Mouse (Mus musculus) lung, postnatal 36 days (tissue): ENCODE measurements around the gene 9130213A22Rik.

Source experiments
- DNase-seq: peaks from one replicate; pipeline ENCODE4 v3.0.0; 2022; ENCODE audit warnings: mixed read lengths

Gene 9130213A22Rik

GRCm38 (mm10) chr11:69073065-69073888, 49.1 kb downstream of the 9130213A22Rik start:
- DNase-seq = peak; percentile 96

GRCm38 (mm10) chr11:69072666-69073064, 49.7 kb downstream of the 9130213A22Rik start:
- no peak for DNase-seq

DNA sequence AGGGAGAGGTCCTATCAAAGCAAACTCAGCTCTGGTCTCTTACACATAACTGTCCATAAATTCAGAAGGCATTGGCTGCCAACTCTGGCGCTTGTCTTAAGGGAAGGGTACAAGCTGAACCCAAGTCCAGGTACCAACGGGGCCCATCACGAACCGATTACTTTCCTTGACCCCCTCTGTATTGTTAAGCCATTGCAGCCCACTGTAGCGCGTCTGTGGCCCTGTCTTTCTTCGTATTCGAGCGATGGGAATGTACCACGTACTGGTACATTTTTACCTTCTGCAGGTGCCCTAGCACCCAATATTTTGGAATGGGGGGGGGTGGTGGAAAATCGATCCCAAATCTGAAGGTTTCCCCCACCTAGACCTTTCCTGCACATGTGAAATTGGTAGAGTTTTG, 50.2 kb downstream of the 9130213A22Rik start:
- no peak for DNase-seq

DNA sequence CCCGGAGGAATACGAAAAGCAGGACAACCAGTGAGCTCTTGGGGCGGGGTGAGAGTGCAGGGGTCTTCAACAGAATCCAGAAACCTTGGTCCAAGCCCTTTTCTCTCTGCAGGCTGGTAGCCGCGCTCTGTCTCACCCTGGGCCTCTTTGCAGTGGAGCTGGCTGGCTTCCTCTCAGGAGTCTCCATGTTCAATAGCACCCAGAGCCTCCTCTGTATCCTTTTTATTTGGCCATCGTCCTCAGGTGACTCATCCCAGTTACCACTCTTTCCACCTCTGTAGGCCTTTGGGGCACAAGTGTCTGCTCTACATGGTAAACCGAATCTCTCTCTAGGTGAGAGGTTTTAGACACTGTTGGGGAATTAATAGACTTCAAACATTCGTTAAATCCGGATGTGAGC, 51.1 kb downstream of the 9130213A22Rik start:
- no peak for DNase-seq

DNA sequence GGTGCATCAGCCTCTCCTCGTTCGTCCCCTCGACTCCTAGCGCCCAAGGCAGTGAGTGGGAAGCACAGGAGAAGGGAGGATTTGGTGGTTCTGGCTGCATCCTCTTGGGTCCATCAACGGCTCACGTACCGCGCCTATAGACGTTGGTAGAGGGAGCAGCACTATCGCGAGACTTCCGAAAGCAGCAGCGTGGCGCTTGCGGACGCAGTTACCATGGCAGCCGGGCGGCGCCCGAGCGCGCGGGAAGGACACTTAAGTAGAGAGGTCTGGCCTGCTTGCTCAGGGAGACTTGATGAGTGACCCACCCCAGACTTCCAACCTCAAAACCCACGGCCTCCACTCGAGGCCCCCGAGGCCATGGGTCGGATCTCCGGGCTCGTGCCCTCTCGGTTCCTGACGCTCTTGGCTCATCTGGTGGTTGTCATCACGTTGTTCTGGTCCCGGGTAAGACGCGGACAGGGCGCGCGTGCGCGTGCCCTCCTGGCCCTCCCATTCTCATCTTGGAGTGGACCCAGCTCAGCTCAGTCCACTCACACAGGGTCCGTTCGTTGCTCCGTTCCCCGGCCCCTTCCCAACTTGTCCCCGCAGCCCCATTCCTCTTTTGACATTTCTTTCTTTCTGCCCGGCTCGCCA, 51.7 kb downstream of the 9130213A22Rik start, which contains the start of gene Tmem107:
Tmem107 (plus strand) TSS at position 217 of the 633 bp plus-strand sequence.
- peak; percentile 97 for DNase-seq

DNA sequence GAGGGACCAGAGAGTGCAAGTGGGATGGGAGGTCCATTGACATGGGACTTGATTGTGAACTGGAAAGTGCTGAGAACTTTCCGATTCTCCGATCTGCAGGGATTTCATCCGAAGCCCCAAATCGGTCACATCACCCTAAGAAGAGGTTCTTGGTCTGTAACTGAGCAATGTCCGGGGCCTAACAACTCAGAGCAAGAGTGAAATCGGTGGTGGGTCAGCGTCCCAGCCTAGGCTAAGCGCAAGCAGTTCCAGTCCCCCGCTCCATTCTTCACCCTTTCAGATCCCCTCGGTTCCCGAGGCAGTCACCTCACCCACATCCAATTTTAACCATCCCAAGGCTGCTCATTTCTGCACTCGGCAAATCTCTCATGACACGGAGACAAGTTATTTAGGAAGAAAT, 52.3 kb downstream of the 9130213A22Rik start:
- peak; percentile 25 for DNase-seq
